In genomic region chr17:29323625-29324024, GRCm38 (mm10) we compare ENCODE assay signal across 27 mouse cellular contexts. TPM values are rescaled to one million over a fixed set of nuclear protein-coding genes. Genes with fewer than 3 reads are reported as not detected.
DNase-seq lines count a peak whose midpoint lies in the region; ATAC-seq and TF ChIP-seq lines count a peak whose summit lies in the region.
"Had no signal": no experiment of that assay in that cellular context is flagged by ENCODE, and none has a peak within 500 bp of the region (broad histone marks: within the 10 kb centered on the region; RNA-seq: fewer than 3 reads in every experiment).

No protein-coding gene starts in this region.

- no peak for TF ChIP-seq CTCF in G1E (IDR thresholded peaks at IDR 0.05; ENCODE audit: low read depth, low read length)

- ATAC-seq in G1E (ENCODE audit: extremely low read depth, insufficient number of reproducible peaks, low FRiP score, poor library complexity, severe bottlenecking), result peak; percentile 23; the same call in 1 of the 2 replicates
- ATAC-seq in megakaryocyte progenitor cell, adult 5-6 weeks (replicated peaks; ENCODE audit: poor library complexity), result peak; percentile 36; the same call in 1 of the 2 replicates
- ATAC-seq: forebrain, embryonic 15.5 days; hindbrain, postnatal 0 days; inflammation-experienced regulatory T-cells, adult 6 months; intestine, embryonic 16.5 days had no signal

- intact Hi-C loops in heart, postnatal 36 days (cut with DNase I), result no loop called here

- no peak overlapping the region for H3K27ac ChIP-seq in heart, embryonic 10.5 days
- H3K27ac ChIP-seq: embryonic facial prominence, embryonic 10.5 days; embryonic facial prominence, embryonic 13.5 days; forebrain, embryonic 12.5 days; forebrain, embryonic 15.5 days; hindbrain, embryonic 14.5 days; hindbrain, postnatal 0 days had no signal

- WGBS in heart, embryonic 10.5 days, result 62% methylated on average over 3 of the region's 3 CpGs

- H3K4me1 ChIP-seq in heart, embryonic 10.5 days, result peaks cover 60% of the 10 kb centered on the region
- peaks cover 60% of the 10 kb centered on the region for H3K4me1 ChIP-seq in G1E (ENCODE audit: insufficient read depth, low read depth, low read length)

- no peaks in the 10 kb centered on the region for H3K36me3 ChIP-seq in heart, embryonic 10.5 days
- H3K36me3 ChIP-seq in G1E (replicated peaks), result peaks cover 39% of the 10 kb centered on the region
- H3K36me3 ChIP-seq: embryonic facial prominence, embryonic 13.5 days; forebrain, embryonic 12.5 days; forebrain, embryonic 15.5 days had no signal

- no peaks in the 10 kb centered on the region for H3K9me3 ChIP-seq in heart, embryonic 10.5 days
- H3K9me3 ChIP-seq in G1E (replicated peaks), result peaks cover 2% of the 10 kb centered on the region; the same call in 1 of the 2 replicates
- H3K9me3 ChIP-seq: embryonic facial prominence, embryonic 10.5 days; embryonic facial prominence, embryonic 13.5 days; forebrain, embryonic 12.5 days; forebrain, embryonic 15.5 days had no signal

- DNase-seq in heart, adult 11 months, result peak; percentile 89
- no peak for DNase-seq in heart, postnatal 36 days
- DNase-seq in heart, adult 8-10 months (ENCODE audit: low spot score), result peak; percentile 53
- DNase-seq in heart, embryonic 10.5 days (ENCODE audit: low spot score), result no peak
- DNase-seq in G1E (ENCODE audit: low spot score), result peak; percentile 33
- no peak for DNase-seq in cerebellum, adult 11-12 months
- DNase-seq: adrenal gland, adult 2 months; adrenal gland, postnatal 14 days; B cell, adult 2 months; cerebellum, adult 11 months; cerebellum, adult 8-10 months; cerebellum, postnatal 10 days; cerebellum, postnatal 36 days; embryo, embryonic 11 days; gastrocnemius, postnatal 14 days; heart, postnatal 4 days; kidney, adult 18-20 months had no signal

- peaks cover 87% of the 10 kb centered on the region for H3K27me3 ChIP-seq in heart, embryonic 10.5 days (ENCODE audit: insufficient read depth, poor library complexity, severe bottlenecking)
- peaks cover 15% of the 10 kb centered on the region; the same call in 1 of the 2 replicates for H3K27me3 ChIP-seq in G1E (ENCODE audit: insufficient read depth, low read length)

- no peak overlapping the region for H3K4me3 ChIP-seq in heart, embryonic 10.5 days
- H3K4me3 ChIP-seq in G1E (ENCODE audit: low read depth, low read length), result no peak overlapping the region
- H3K4me3 ChIP-seq: embryonic facial prominence, embryonic 13.5 days; erythroblast, embryonic 14.5 days; forebrain, embryonic 12.5 days; forebrain, embryonic 15.5 days had no signal

RNA-seq across cellular contexts. Expression of gene Pi16, which starts 6.1 kb away (rescaled TPM):
- 10 to 100 TPM; 35.9 to 42.4 TPM for total RNA-seq in heart, postnatal 36 days (2021)
- total RNA-seq in heart, adult 8-10 months (2022), result 10 to 100 TPM; 17.9 to 22.9 (median 21.4) TPM
- polyA plus RNA-seq in heart, embryonic 10.5 days (2016; fragmentation: Nextera tagmentation; extraction: Ambion mirVana), result 1.9 and 2.6 TPM in 2 replicates
- total RNA-seq in G1E (2014; fragmentation: Nextera tagmentation) (1.7 and 2.5 TPM in 2 replicates), G1E (2017) (5.5 and 5.8 TPM in 2 replicates)
- polyA plus RNA-seq in G1E (2012), result 7.5 and 7.6 TPM in 2 replicates
- total RNA-seq in megakaryocyte progenitor cell, adult 5-6 weeks (2015), result 3.5 and 4.8 TPM in 2 replicates
- total RNA-seq in megakaryocyte progenitor cell, adult 5-6 weeks (2017), result 5.8 and 8.5 TPM in 2 replicates

RNA-seq across cellular contexts. Expression of gene Mtch1, which starts 24.1 kb away (rescaled TPM):
- 100 to 1,000 TPM; 201 to 211 TPM for total RNA-seq in heart, postnatal 36 days (2021)
- 100 to 1,000 TPM; 196 to 220 (median 210) TPM for total RNA-seq in heart, adult 8-10 months (2022)
- polyA plus RNA-seq in heart, embryonic 10.5 days (2016; fragmentation: Nextera tagmentation; extraction: Ambion mirVana), result 281 and 310 TPM in 2 replicates
- total RNA-seq in G1E (2014; fragmentation: Nextera tagmentation) (82.9 and 101 TPM in 2 replicates), G1E (2017) (78.7 and 86.7 TPM in 2 replicates)
- 175 and 181 TPM in 2 replicates for polyA plus RNA-seq in G1E (2012)
- total RNA-seq in megakaryocyte progenitor cell, adult 5-6 weeks (2015), result 85.3 and 89.2 TPM in 2 replicates
- total RNA-seq in megakaryocyte progenitor cell, adult 5-6 weeks (2017), result 54.9 and 61.7 TPM in 2 replicates

RNA-seq across cellular contexts. Expression of gene Fgd2, which starts 37.1 kb away (rescaled TPM):
- total RNA-seq in heart, postnatal 36 days (2021), result 1 to 10 TPM; 3.5 to 4.5 TPM
- total RNA-seq in heart, adult 8-10 months (2022), result 1 to 10 TPM in 3 of 4 experiments, under 1 TPM in 1; 0.75 to 3.6 (median 1.5) TPM
- polyA plus RNA-seq in heart, embryonic 10.5 days (2016; fragmentation: Nextera tagmentation; extraction: Ambion mirVana), result 2.2 and 3.8 TPM in 2 replicates
- not detected in 2 replicates for total RNA-seq in G1E (2014; fragmentation: Nextera tagmentation)
- total RNA-seq in G1E (2017), result 0.41 and 0.60 TPM in 2 replicates
- polyA plus RNA-seq in G1E (2012), result 0.08 and 0.22 TPM in 2 replicates
- 19.1 and 22.0 TPM in 2 replicates for total RNA-seq in megakaryocyte progenitor cell, adult 5-6 weeks (2015)
- total RNA-seq in megakaryocyte progenitor cell, adult 5-6 weeks (2017), result 19.6 and 28.5 TPM in 2 replicates

RNA-seq across cellular contexts. Expression of gene BC004004, which starts 55.0 kb away (rescaled TPM):
- 100 to 1,000 TPM; 228 to 258 TPM for total RNA-seq in heart, postnatal 36 days (2021)
- total RNA-seq in heart, adult 8-10 months (2022), result 100 to 1,000 TPM; 294 to 476 (median 372) TPM
- 79.2 and 94.0 TPM in 2 replicates for polyA plus RNA-seq in heart, embryonic 10.5 days (2016; fragmentation: Nextera tagmentation; extraction: Ambion mirVana)
- total RNA-seq in G1E (2014; fragmentation: Nextera tagmentation) (68.0 and 85.4 TPM in 2 replicates), G1E (2017) (51.7 TPM in 2 replicates)
- polyA plus RNA-seq in G1E (2012), result 16.0 and 19.8 TPM in 2 replicates
- total RNA-seq in megakaryocyte progenitor cell, adult 5-6 weeks (2015), result 85.3 and 97.7 TPM in 2 replicates
- 84.9 and 99.2 TPM in 2 replicates for total RNA-seq in megakaryocyte progenitor cell, adult 5-6 weeks (2017)

RNA-seq across cellular contexts. Expression of gene Ppil1, which starts 59.6 kb away (rescaled TPM):
- total RNA-seq in heart, postnatal 36 days (2021), result 10 to 100 TPM; 27.0 to 27.2 TPM
- 10 to 100 TPM; 36.5 to 43.8 (median 37.3) TPM for total RNA-seq in heart, adult 8-10 months (2022)
- 147 and 188 TPM in 2 replicates for polyA plus RNA-seq in heart, embryonic 10.5 days (2016; fragmentation: Nextera tagmentation; extraction: Ambion mirVana)
- total RNA-seq in G1E (2014; fragmentation: Nextera tagmentation) (26.3 and 29.2 TPM in 2 replicates), G1E (2017) (79.4 and 80.9 TPM in 2 replicates)
- 59.1 and 91.6 TPM in 2 replicates for polyA plus RNA-seq in G1E (2012)
- total RNA-seq in megakaryocyte progenitor cell, adult 5-6 weeks (2015), result 67.3 and 73.9 TPM in 2 replicates
- total RNA-seq in megakaryocyte progenitor cell, adult 5-6 weeks (2017), result 82.0 and 103 TPM in 2 replicates

Comparison
In these comparisons a context has a peak if more than half of its experiments do, and no peak if none do; other contexts are left out.
1. DNase-seq: peak in heart, adult 11 months (single experiment), heart, adult 8-10 months (single experiment) and G1E (single experiment); none in heart, postnatal 36 days (0 of 2), heart, embryonic 10.5 days (single experiment) and cerebellum, adult 11-12 months (single experiment).